Mouse (Mus musculus) heart, postnatal 0 days (tissue): ENCODE results near the gene Hoxb9.

Experiments
- CTCF ChIP-seq: IDR thresholded peaks from 2 replicates; pipeline ENCODE4 v1.5.1; 2016; ENCODE audit warnings: antibody characterized with exemption, control low read depth, low read depth
- EP300 ChIP-seq: IDR thresholded peaks from 2 replicates; pipeline ENCODE4 v1.6.1; 2016; ENCODE audit warnings: antibody characterized with exemption, low read depth

DNA sequence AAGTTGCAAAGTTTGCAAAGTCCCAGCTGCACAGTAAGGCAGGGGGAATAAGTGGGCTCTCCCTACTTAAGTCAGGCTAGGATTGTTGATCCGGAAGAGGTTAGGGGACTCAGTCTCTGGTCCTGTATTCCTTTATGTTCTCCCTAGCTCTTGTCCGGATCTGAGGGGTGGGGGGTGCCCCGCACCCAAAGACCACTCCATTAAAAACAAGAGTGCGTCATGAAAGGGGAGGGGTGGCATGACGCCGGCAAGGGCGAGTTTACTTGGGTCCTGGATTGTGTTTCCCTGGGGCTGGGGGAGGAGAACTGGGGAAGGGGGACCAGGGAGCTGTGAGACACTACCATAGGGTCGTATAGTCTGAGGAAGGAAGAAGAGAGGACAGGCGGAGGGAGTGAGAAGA lies 28.5 kb downstream of the Hoxb9 start:
- TF ChIP-seq CTCF (no peak), EP300 (no peak)
